Mouse (Mus musculus) adrenal gland, postnatal 25 days (tissue): ENCODE measurements around the gene Gm4707. TPM values are rescaled to one million over a fixed set of nuclear protein-coding genes. Genes with fewer than 3 reads are reported as not detected.
"Not testable (repeated sequence)": the region's sequence is repeated elsewhere in the genome, so short reads cannot be mapped to it uniquely, and the experiment has no call there.

Experiments used
- DNase-seq: peaks from one replicate; pipeline ENCODE4 v3.0.0; 2021; ENCODE audit warnings: mixed read lengths
- total RNA-seq: library from RNA; stranded (reverse); gene quantifications from 2 replicates; pipeline ENCODE4 v1.2.3, GENCODE M21; 2021

The Gm4707 gene
- total RNA-seq, 1 experiment from 2014 or later: 3.4 TPM

- no peak for DNase-seq
Observed at GRCm38 (mm10) chr17:71444126-71444525, 15.6 kb downstream of the Gm4707 start.

- no peak for DNase-seq
Observed at GRCm38 (mm10) chr17:71443273-71443672, 16.4 kb downstream of the Gm4707 start.

GRCm38 (mm10) chr17:71422502-71422901 is 37.2 kb downstream of the Gm4707 start:
- DNase-seq: not testable (repeated sequence)

GRCm38 (mm10) chr17:71419448-71419847 is 40.3 kb downstream of the Gm4707 start:
- DNase-seq: not testable (repeated sequence)

- DNase-seq: no peak
Observed at GRCm38 (mm10) chr17:71417008-71417407, 42.7 kb downstream of the Gm4707 start.

Other genes with a start within 250 kb of the Gm4707 start
- gene Emilin2, start 147.9 kb downstream of the Gm4707 start, total RNA-seq: 4.4 and 5.2 TPM in 2 replicates
- 43.5 and 43.6 TPM in 2 replicates for gene Smchd1, start 15.4 kb upstream of the Gm4707 start, total RNA-seq
- gene Ndc80, start 66.9 kb upstream of the Gm4707 start, total RNA-seq: 4.3 and 5.9 TPM in 2 replicates
- gene Spdya, start 92.1 kb upstream of the Gm4707 start, total RNA-seq: 1.00 and 1.2 TPM in 2 replicates
- 45.4 and 46.7 TPM in 2 replicates for gene Wdr43, start 156.0 kb upstream of the Gm4707 start, total RNA-seq
- 0.09 TPM in 1 of 2 replicates, not detected in the other for gene Togaram2, start 213.3 kb upstream of the Gm4707 start, total RNA-seq